8 mouse cellular contexts compared by ENCODE assay signal in the genomic region with DNA sequence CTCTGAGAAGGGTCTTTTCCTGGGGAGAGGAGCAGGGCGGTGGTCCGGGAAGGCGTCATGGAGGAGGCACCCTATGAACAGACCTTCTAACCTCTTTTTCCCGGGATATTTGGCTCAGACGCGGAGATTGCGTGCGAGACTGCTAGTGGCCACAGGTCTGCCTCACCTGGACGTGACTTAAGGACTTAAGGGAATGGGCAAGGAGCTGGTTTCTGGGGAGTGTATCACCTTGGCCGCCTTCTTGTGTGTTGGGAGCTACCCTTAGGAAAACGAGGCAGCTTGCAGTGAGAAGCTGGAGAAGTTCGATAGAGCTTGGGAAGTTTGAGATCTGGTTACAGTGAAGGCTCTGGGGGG. TPM values are rescaled to one million over a fixed set of nuclear protein-coding genes. Genes with fewer than 3 reads are reported as not detected.
A peak's percentile ranks its signal among the peaks of the same experiment; 100 is the strongest.
DNase-seq lines count a peak whose midpoint lies in the region; ATAC-seq and TF ChIP-seq lines count a peak whose summit lies in the region.

No protein-coding gene starts in this region.

- H3K9ac ChIP-seq in heart, embryonic 11.5 days (ENCODE audit: low read depth, low read length), result peak overlapping the region; percentile 97
- peak overlapping the region; percentile 87 for H3K9ac ChIP-seq in forebrain, embryonic 14.5 days (ENCODE audit: low read length)
- peak overlapping the region; percentile 87 for H3K9ac ChIP-seq in liver, embryonic 16.5 days (ENCODE audit: low read depth, low read length)

- H3K4me2 ChIP-seq in heart, embryonic 11.5 days, result peak overlapping the region; percentile 97
- peak overlapping the region; percentile 88 for H3K4me2 ChIP-seq in forebrain, embryonic 14.5 days (ENCODE audit: low read length)
- H3K4me2 ChIP-seq in liver, embryonic 16.5 days (ENCODE audit: low read depth, low read length), result peak overlapping the region; percentile 99

- no peak for TF ChIP-seq CTCF in E14TG2a.4 (conservative IDR thresholded peaks at IDR 0.05; ENCODE audit: low read length)

- H3K36me3 ChIP-seq in heart, embryonic 11.5 days (ENCODE audit: control insufficient read depth, insufficient read depth, low read length), result peaks cover 13% of the 10 kb centered on the region
- H3K36me3 ChIP-seq in E14TG2a.4 (ENCODE audit: insufficient read depth, low read length), result peaks cover 30% of the 10 kb centered on the region
- peaks cover 20% of the 10 kb centered on the region for H3K36me3 ChIP-seq in forebrain, embryonic 14.5 days (ENCODE audit: control insufficient read depth, insufficient read depth, low read length)
- peaks cover 7% of the 10 kb centered on the region; the same call in 1 of the 2 replicates for H3K36me3 ChIP-seq in liver, embryonic 16.5 days (ENCODE audit: control insufficient read depth, insufficient read depth)

- no peaks in the 10 kb centered on the region for H3K9me3 ChIP-seq in heart, embryonic 11.5 days (replicated peaks; ENCODE audit: control insufficient read depth, low read length)
- H3K9me3 ChIP-seq in E14TG2a.4 (ENCODE audit: low read length), result no peaks in the 10 kb centered on the region
- H3K9me3 ChIP-seq in forebrain, embryonic 14.5 days (replicated peaks; ENCODE audit: control insufficient read depth, low read length), result no peaks in the 10 kb centered on the region
- no peaks in the 10 kb centered on the region for H3K9me3 ChIP-seq in liver, embryonic 16.5 days (replicated peaks; ENCODE audit: control insufficient read depth, low read length)

- H3K27me3 ChIP-seq in heart, embryonic 11.5 days (ENCODE audit: control insufficient read depth, insufficient read depth, low read length), result no peaks in the 10 kb centered on the region
- H3K27me3 ChIP-seq in E14TG2a.4 (ENCODE audit: insufficient read depth, low read length), result peaks cover 23% of the 10 kb centered on the region
- H3K27me3 ChIP-seq in forebrain, embryonic 14.5 days (replicated peaks; ENCODE audit: control insufficient read depth, insufficient read depth, low read length), result no peaks in the 10 kb centered on the region
- H3K27me3 ChIP-seq in liver, embryonic 16.5 days (ENCODE audit: control insufficient read depth, insufficient read depth, low read depth, low read length), result no peaks in the 10 kb centered on the region

- peaks cover 38% of the 10 kb centered on the region for H3K4me1 ChIP-seq in heart, embryonic 11.5 days (ENCODE audit: control insufficient read depth, insufficient read depth, low read length)
- H3K4me1 ChIP-seq in E14TG2a.4 (replicated peaks; ENCODE audit: low read depth, low read length), result peaks cover 68% of the 10 kb centered on the region
- peaks cover 8% of the 10 kb centered on the region for H3K4me1 ChIP-seq in forebrain, embryonic 14.5 days (ENCODE audit: control insufficient read depth, insufficient read depth, low read length)
- H3K4me1 ChIP-seq in liver, embryonic 16.5 days (ENCODE audit: control insufficient read depth, low read depth, low read length), result peaks cover 51% of the 10 kb centered on the region

- H3K27ac ChIP-seq in heart, embryonic 11.5 days (ENCODE audit: low read depth, low read length), result peak overlapping the region; percentile 79
- no peak overlapping the region for H3K27ac ChIP-seq in forebrain, embryonic 14.5 days (ENCODE audit: low read depth, low read length)
- H3K27ac ChIP-seq in liver, embryonic 16.5 days (ENCODE audit: low read length), result peak overlapping the region; percentile 92

- no peak for ATAC-seq in heart, embryonic 11.5 days (replicated peaks; ENCODE audit: insufficient number of reproducible peaks, low FRiP score, low TSS enrichment)
- ATAC-seq in forebrain, embryonic 14.5 days, result no peak
- no peak for ATAC-seq in liver, embryonic 16.5 days (ENCODE audit: low read depth)

- under 1% methylated on average over 12 of the region's 12 CpGs for WGBS in heart, embryonic 11.5 days (ENCODE audit: insufficient replicate concordance)
- 2% methylated on average over 12 of the region's 12 CpGs for WGBS in forebrain, embryonic 14.5 days
- WGBS in liver, embryonic 16.5 days (ENCODE audit: insufficient replicate concordance), result under 1% methylated on average over 12 of the region's 12 CpGs

- peak overlapping the region; percentile 85 for H3K4me3 ChIP-seq in heart, embryonic 11.5 days (ENCODE audit: low read depth, low read length)
- peak overlapping the region; percentile 96 for H3K4me3 ChIP-seq in E14TG2a.4 (replicated peaks; ENCODE audit: low read length)
- H3K4me3 ChIP-seq in forebrain, embryonic 14.5 days (ENCODE audit: low read depth, low read length), result peak overlapping the region; percentile 67
- H3K4me3 ChIP-seq in liver, embryonic 16.5 days (ENCODE audit: low read depth, low read length), result peak overlapping the region; percentile 84

- DNase-seq in heart, adult 9 months (ENCODE audit: low spot score in 2 of 2), result no peak
- no peak for DNase-seq in forebrain, embryonic 14.5 days (ENCODE audit: low spot score)
- DNase-seq in c-Kit-positive CD71-positive TER-119-positive erythroid progenitor cells, embryonic 14.5 days (ENCODE audit: low spot score), result no peak
- DNase-seq in cerebellum, postnatal 4 days (ENCODE audit: low spot score in 2 of 2), result no peak
- DNase-seq in adrenal gland, postnatal 14 days, result no peak

RNA-seq across cellular contexts. Expression of gene Tspan4, which starts 0.7 kb away (rescaled TPM):
- polyA plus RNA-seq in heart, embryonic 11.5 days (2014; fragmentation: Nextera tagmentation; extraction: Ambion mirVana), result 58.9 and 69.1 TPM in 2 replicates
- 29.9 and 30.9 TPM in 2 replicates for polyA plus RNA-seq in forebrain, embryonic 14.5 days (2014; fragmentation: Nextera tagmentation; extraction: Ambion mirVana)
- polyA plus RNA-seq in liver, embryonic 16.5 days (2015; fragmentation: Nextera tagmentation; extraction: Ambion mirVana), result 46.1 and 47.2 TPM in 2 replicates
- 49.4 and 58.4 TPM in 2 replicates for total RNA-seq in adrenal gland, postnatal 14 days (2021)

RNA-seq across cellular contexts. Expression of gene Polr2l, which starts 0.8 kb away (rescaled TPM):
- 71.5 and 72.9 TPM in 2 replicates for polyA plus RNA-seq in heart, embryonic 11.5 days (2014; fragmentation: Nextera tagmentation; extraction: Ambion mirVana)
- 72.2 and 79.3 TPM in 2 replicates for polyA plus RNA-seq in forebrain, embryonic 14.5 days (2014; fragmentation: Nextera tagmentation; extraction: Ambion mirVana)
- polyA plus RNA-seq in liver, embryonic 16.5 days (2015; fragmentation: Nextera tagmentation; extraction: Ambion mirVana), result 36.4 and 39.2 TPM in 2 replicates
- total RNA-seq in adrenal gland, postnatal 14 days (2021), result 74.5 TPM in 2 replicates

RNA-seq across cellular contexts. Expression of gene Cd151, which starts 8.6 kb away (rescaled TPM):
- 61.3 and 101 TPM in 2 replicates for polyA plus RNA-seq in heart, embryonic 11.5 days (2014; fragmentation: Nextera tagmentation; extraction: Ambion mirVana)
- polyA plus RNA-seq in forebrain, embryonic 14.5 days (2014; fragmentation: Nextera tagmentation; extraction: Ambion mirVana), result 56.8 and 60.4 TPM in 2 replicates
- polyA plus RNA-seq in liver, embryonic 16.5 days (2015; fragmentation: Nextera tagmentation; extraction: Ambion mirVana), result 5.3 and 6.9 TPM in 2 replicates
- total RNA-seq in adrenal gland, postnatal 14 days (2021), result 199 and 204 TPM in 2 replicates

RNA-seq across cellular contexts. Expression of gene Cracr2b, which starts 14.9 kb away (rescaled TPM):
- 11.5 and 14.3 TPM in 2 replicates for polyA plus RNA-seq in heart, embryonic 11.5 days (2014; fragmentation: Nextera tagmentation; extraction: Ambion mirVana)
- 3.0 and 4.3 TPM in 2 replicates for polyA plus RNA-seq in forebrain, embryonic 14.5 days (2014; fragmentation: Nextera tagmentation; extraction: Ambion mirVana)
- 3.7 and 4.8 TPM in 2 replicates for polyA plus RNA-seq in liver, embryonic 16.5 days (2015; fragmentation: Nextera tagmentation; extraction: Ambion mirVana)
- total RNA-seq in adrenal gland, postnatal 14 days (2021), result 14.2 and 23.2 TPM in 2 replicates

RNA-seq across cellular contexts. Expression of gene Pnpla2, which starts 20.8 kb away (rescaled TPM):
- 28.7 and 35.3 TPM in 2 replicates for polyA plus RNA-seq in heart, embryonic 11.5 days (2014; fragmentation: Nextera tagmentation; extraction: Ambion mirVana)
- 16.3 and 20.5 TPM in 2 replicates for polyA plus RNA-seq in forebrain, embryonic 14.5 days (2014; fragmentation: Nextera tagmentation; extraction: Ambion mirVana)
- 14.9 and 15.5 TPM in 2 replicates for polyA plus RNA-seq in liver, embryonic 16.5 days (2015; fragmentation: Nextera tagmentation; extraction: Ambion mirVana)
- total RNA-seq in adrenal gland, postnatal 14 days (2021), result 1,289 and 1,648 TPM in 2 replicates
